Mouse (Mus musculus) kidney, adult 2 months (tissue): Measurements from ENCODE around the gene Enpp7. TPM values are rescaled to one million over a fixed set of nuclear protein-coding genes. Genes with fewer than 3 reads are reported as not detected.
A peak's percentile ranks its signal among the peaks of the same experiment; 100 is the strongest.

Source experiments
- DNase-seq: peaks from one replicate; pipeline ENCODE4 v3.0.0; 2021
- H3K27ac ChIP-seq: fragments of 200-500 bp; 2 replicates; pipeline ENCODE4 v1.5.1; 2012; ENCODE audit warnings: low read depth, low read length, control low read depth, inconsistent platforms; ENCODE audit not compliant: insufficient read depth
- H3K27me3 ChIP-seq: fragments of 200-500 bp; replicated peaks from 2 replicates; pipeline ENCODE4 v1.6.1; 2012; ENCODE audit warnings: mild to moderate bottlenecking, moderate library complexity, low read length, inconsistent platforms; ENCODE audit not compliant: control insufficient read depth, insufficient read depth
- H3K36me3 ChIP-seq: fragments of 200-500 bp; 2 replicates; pipeline ENCODE4 v1.6.1; 2012; ENCODE audit warnings: mild to moderate bottlenecking, moderate library complexity, low read length, inconsistent platforms; ENCODE audit not compliant: control insufficient read depth, insufficient read depth
- H3K4me1 ChIP-seq: fragments of 200-500 bp; 2 replicates; pipeline ENCODE4 v1.6.1; 2011; ENCODE audit warnings: low read length; ENCODE audit not compliant: control insufficient read depth, insufficient read depth
- H3K4me3 ChIP-seq: fragments of 200-500 bp; 2 replicates; pipeline ENCODE4 v1.5.1; 2011; ENCODE audit warnings: mild to moderate bottlenecking, low read depth, low read length, control low read depth; ENCODE audit not compliant: insufficient read depth
- CTCF ChIP-seq: fragments of 200-500 bp; conservative IDR thresholded peaks from 2 replicates; pipeline ENCODE4 v1.5.1; 2011; ENCODE audit warnings: low read depth, mild to moderate bottlenecking, control low read depth, low read length, moderate library complexity, mixed read lengths; ENCODE audit not compliant: insufficient read depth, insufficient read length
- POLR2A ChIP-seq: fragments of 200-500 bp; IDR thresholded peaks from one replicate; pipeline ENCODE4 v1.6.1; 2011; ENCODE audit warnings: low read depth, low read length, control low read depth
- WGBS: fragments of 180-500 bp; shearing (Covaris S2); methylation state at CpG from one replicate; pipeline ENCODE4 v1.1.7; 2018; 5-methylcytosine and 5-hydroxymethylcytosine counted together
- polyA plus RNA-seq: library from polyadenylated mRNA; depleted of rRNA; stranded (reverse); fragments of >200 nt; gene quantifications from 2 replicates; pipeline ENCODE4 v1.2.3, GENCODE M21; 2012

Enpp7 gene
- polyA plus RNA-seq, 1 experiment = not detected

GRCm38 (mm10) chr11:118975917-118976316, 12.1 kb upstream of the Enpp7 start:
- H3K27ac ChIP-seq = no peak overlapping the region
- peak; percentile 18 for DNase-seq
- H3K27me3 ChIP-seq = no peaks in the 10 kb centered on the region
- WGBS = 15% methylated on average over 12 of the region's 12 CpGs
- no peaks in the 10 kb centered on the region for H3K36me3 ChIP-seq
- no peak overlapping the region for H3K4me3 ChIP-seq
- no peaks in the 10 kb centered on the region for H3K4me1 ChIP-seq
- TF ChIP-seq POLR2A = no peak
- TF ChIP-seq CTCF = no peak

- 74% methylated on average over 2 of the region's 2 CpGs for WGBS
- no peaks in the 10 kb centered on the region for H3K36me3 ChIP-seq
- no peaks in the 10 kb centered on the region for H3K4me1 ChIP-seq
- H3K27ac ChIP-seq = no peak overlapping the region
- DNase-seq = no peak
- H3K27me3 ChIP-seq = no peaks in the 10 kb centered on the region
- TF ChIP-seq CTCF (no peak), POLR2A (no peak)
- no peak overlapping the region for H3K4me3 ChIP-seq
Observed at GRCm38 (mm10) chr11:118980388-118980787, 7.6 kb upstream of the Enpp7 start.

- Histone ChIP-seq H3K36me3 (no peaks in the 10 kb centered on the region), H3K27me3 (no peaks in the 10 kb centered on the region), H3K4me1 (no peaks in the 10 kb centered on the region), H3K4me3 (no peak overlapping the region), H3K27ac (no peak overlapping the region)
- no peak for DNase-seq
- WGBS = 63% methylated on average over 18 of the region's 18 CpGs
- TF ChIP-seq POLR2A (no peak), CTCF (no peak)
Observed at GRCm38 (mm10) chr11:118981012-118981776, 6.8 kb upstream of the Enpp7 start.

GRCm38 (mm10) chr11:118982593-118983113, 5.3 kb upstream of the Enpp7 start:
- Histone ChIP-seq H3K27me3 (no peaks in the 10 kb centered on the region), H3K4me1 (no peaks in the 10 kb centered on the region), H3K4me3 (no peak overlapping the region), H3K36me3 (no peaks in the 10 kb centered on the region), H3K27ac (no peak overlapping the region)
- DNase-seq = no peak
- TF ChIP-seq CTCF (no peak), POLR2A (no peak)
- 54% methylated on average over 12 of the region's 12 CpGs for WGBS

- Histone ChIP-seq H3K4me3 (no peak overlapping the region), H3K4me1 (no peaks in the 10 kb centered on the region), H3K36me3 (no peaks in the 10 kb centered on the region), H3K27ac (no peak overlapping the region), H3K27me3 (no peaks in the 10 kb centered on the region)
- DNase-seq = no peak
- 66% methylated on average over 5 of the region's 5 CpGs for WGBS
- TF ChIP-seq POLR2A (no peak), CTCF (no peak)
Observed at GRCm38 (mm10) chr11:118985571-118985970, 2.4 kb upstream of the Enpp7 start.

- no peak for DNase-seq
- TF ChIP-seq CTCF (no peak), POLR2A (no peak)
- 47% methylated on average over 3 of the region's 3 CpGs for WGBS
- H3K27me3 ChIP-seq = no peaks in the 10 kb centered on the region
- no peaks in the 10 kb centered on the region for H3K36me3 ChIP-seq
- H3K27ac ChIP-seq = no peak overlapping the region
- H3K4me3 ChIP-seq = no peak overlapping the region
- no peaks in the 10 kb centered on the region for H3K4me1 ChIP-seq
Observed at GRCm38 (mm10) chr11:118992781-118993180, 4.8 kb downstream of the Enpp7 start.

GRCm38 (mm10) chr11:118995448-118995847, 7.5 kb downstream of the Enpp7 start:
- Histone ChIP-seq H3K36me3 (no peaks in the 10 kb centered on the region), H3K4me3 (no peak overlapping the region), H3K27ac (no peak overlapping the region), H3K27me3 (no peaks in the 10 kb centered on the region), H3K4me1 (no peaks in the 10 kb centered on the region)
- 37% methylated on average over 4 of the region's 4 CpGs for WGBS
- no peak for DNase-seq
- TF ChIP-seq CTCF = no peak
- TF ChIP-seq POLR2A = no peak
